Mouse (Mus musculus): ENCODE data around the gene 4933428G20Rik. TPM values are rescaled to one million over a fixed set of nuclear protein-coding genes. Genes with fewer than 3 reads are reported as not detected.

Gene 4933428G20Rik
- polyA plus RNA-seq (2015; fragmentation: Nextera tagmentation; extraction: Ambion mirVana) = 0.85 and 0.87 TPM in 2 replicates

- peaks cover 7% of the 10 kb centered on the region for H3K36me3 ChIP-seq (ENCODE audit: control insufficient read depth, insufficient read depth, low read length)
- H3K27me3 ChIP-seq (replicated peaks; ENCODE audit: control insufficient read depth, insufficient read depth, low read length) = peaks cover 22% of the 10 kb centered on the region
- no peak within 1 kb of the TSS for H3K27ac ChIP-seq (ENCODE audit: low read depth, low read length)
- peak within 1 kb of the TSS; percentile 55 for H3K4me2 ChIP-seq (ENCODE audit: low read length)
- peaks cover 7% of the 10 kb centered on the region for H3K4me1 ChIP-seq (ENCODE audit: control insufficient read depth, insufficient read depth, low read depth, low read length)
- peak within 1 kb of the TSS; percentile 32 for H3K4me3 ChIP-seq (ENCODE audit: low read length)
- peak within 1 kb of the TSS; percentile 55 for H3K9ac ChIP-seq (ENCODE audit: low read depth, low read length)
- no peaks in the 10 kb centered on the region for H3K9me3 ChIP-seq (ENCODE audit: control insufficient read depth, low read length)
- peak; percentile 27; the same call in 1 of the 2 replicates for ATAC-seq
- 19% methylated on average over 72 of the region's 88 CpGs for WGBS
These were observed at the start of gene 4933428G20Rik for GRCm38 (mm10) chr11:97499865-97500719. Gene 4933428G20Rik, minus strand, starts transcription at chr11:97500340.

GRCm38 (mm10) chr11:97548757-97549156 is 48.6 kb upstream of the 4933428G20Rik start:
- no peak for ATAC-seq
- WGBS = 61% methylated on average over 8 of the region's 8 CpGs
- peaks cover 18% of the 10 kb centered on the region; the same call in 1 of the 2 replicates for H3K27me3 ChIP-seq (replicated peaks; ENCODE audit: control insufficient read depth, insufficient read depth, low read length)
- no peaks in the 10 kb centered on the region for H3K9me3 ChIP-seq (ENCODE audit: control insufficient read depth, low read length)
- no peaks in the 10 kb centered on the region for H3K36me3 ChIP-seq (ENCODE audit: control insufficient read depth, insufficient read depth, low read length)
- H3K4me2 ChIP-seq (ENCODE audit: low read length) = no peak overlapping the region
- H3K4me3 ChIP-seq (ENCODE audit: low read length) = no peak overlapping the region
- H3K27ac ChIP-seq (ENCODE audit: low read depth, low read length) = no peak overlapping the region
- no peak overlapping the region for H3K9ac ChIP-seq (ENCODE audit: low read depth, low read length)
- peaks cover 29% of the 10 kb centered on the region for H3K4me1 ChIP-seq (ENCODE audit: control insufficient read depth, insufficient read depth, low read depth, low read length)

GRCm38 (mm10) chr11:97547957-97548706 is 48.0 kb upstream of the 4933428G20Rik start:
- H3K4me1 ChIP-seq (ENCODE audit: control insufficient read depth, insufficient read depth, low read depth, low read length) = peaks cover 35% of the 10 kb centered on the region
- H3K36me3 ChIP-seq (ENCODE audit: control insufficient read depth, insufficient read depth, low read length) = no peaks in the 10 kb centered on the region
- 74% methylated on average over 12 of the region's 12 CpGs for WGBS
- no peak overlapping the region for H3K9ac ChIP-seq (ENCODE audit: low read depth, low read length)
- H3K27ac ChIP-seq (ENCODE audit: low read depth, low read length) = no peak overlapping the region
- H3K9me3 ChIP-seq (ENCODE audit: control insufficient read depth, low read length) = no peaks in the 10 kb centered on the region
- H3K27me3 ChIP-seq (replicated peaks; ENCODE audit: control insufficient read depth, insufficient read depth, low read length) = peaks cover 18% of the 10 kb centered on the region; the same call in 1 of the 2 replicates
- no peak overlapping the region for H3K4me2 ChIP-seq (ENCODE audit: low read length)
- no peak for ATAC-seq
- no peak overlapping the region for H3K4me3 ChIP-seq (ENCODE audit: low read length)

GRCm38 (mm10) chr11:97546804-97547411 is 46.8 kb upstream of the 4933428G20Rik start:
- Histone ChIP-seq H3K36me3 (ENCODE audit: control insufficient read depth, insufficient read depth, low read length) (no peaks in the 10 kb centered on the region), H3K9ac (ENCODE audit: low read depth, low read length) (peak overlapping the region; percentile 74), H3K9me3 (ENCODE audit: control insufficient read depth, low read length) (no peaks in the 10 kb centered on the region), H3K4me1 (ENCODE audit: control insufficient read depth, insufficient read depth, low read depth, low read length) (peaks cover 34% of the 10 kb centered on the region), H3K4me3 (ENCODE audit: low read length) (peak overlapping the region; percentile 55), H3K27me3 (replicated peaks; ENCODE audit: control insufficient read depth, insufficient read depth, low read length) (peaks cover 17% of the 10 kb centered on the region; the same call in 1 of the 2 replicates), H3K4me2 (ENCODE audit: low read length) (peak overlapping the region; percentile 98), H3K27ac (ENCODE audit: low read depth, low read length) (peak overlapping the region; percentile 19; the same call in 1 of the 2 replicates)
- ATAC-seq = peak; percentile 32; the same call in 1 of the 2 replicates
- 0% methylated on average over 29 of the region's 73 CpGs for WGBS

- no peak for ATAC-seq
- no peak overlapping the region for H3K27ac ChIP-seq (ENCODE audit: low read depth, low read length)
- peaks cover 33% of the 10 kb centered on the region for H3K4me1 ChIP-seq (ENCODE audit: control insufficient read depth, insufficient read depth, low read depth, low read length)
These were observed 45.8 kb upstream of the 4933428G20Rik start for GRCm38 (mm10) chr11:97545808-97546560.

GRCm38 (mm10) chr11:97543883-97544282 is 43.7 kb upstream of the 4933428G20Rik start:
- H3K36me3 ChIP-seq (ENCODE audit: control insufficient read depth, insufficient read depth, low read length) = no peaks in the 10 kb centered on the region
- no peaks in the 10 kb centered on the region for H3K9me3 ChIP-seq (ENCODE audit: control insufficient read depth, low read length)
- no peak overlapping the region for H3K27ac ChIP-seq (ENCODE audit: low read depth, low read length)
- H3K9ac ChIP-seq (ENCODE audit: low read depth, low read length) = no peak overlapping the region
- H3K4me2 ChIP-seq (ENCODE audit: low read length) = no peak overlapping the region
- no peak for ATAC-seq
- H3K4me3 ChIP-seq (ENCODE audit: low read length) = no peak overlapping the region
- 72% methylated on average over 9 of the region's 9 CpGs for WGBS
- peaks cover 5% of the 10 kb centered on the region; the same call in 1 of the 2 replicates for H3K27me3 ChIP-seq (replicated peaks; ENCODE audit: control insufficient read depth, insufficient read depth, low read length)
- peaks cover 43% of the 10 kb centered on the region for H3K4me1 ChIP-seq (ENCODE audit: control insufficient read depth, insufficient read depth, low read depth, low read length)

More at GRCm38 (mm10) chr11:97545808-97546560, 45.8 kb upstream of the 4933428G20Rik start:
- Histone ChIP-seq H3K4me3 (ENCODE audit: low read length) (peak overlapping the region; percentile 55), H3K4me2 (ENCODE audit: low read length) (peak overlapping the region; percentile 98), H3K27me3 (replicated peaks; ENCODE audit: control insufficient read depth, insufficient read depth, low read length) (peaks cover 16% of the 10 kb centered on the region; the same call in 1 of the 2 replicates), H3K36me3 (ENCODE audit: control insufficient read depth, insufficient read depth, low read length) (no peaks in the 10 kb centered on the region), H3K9ac (ENCODE audit: low read depth, low read length) (peak overlapping the region; percentile 74), H3K9me3 (ENCODE audit: control insufficient read depth, low read length) (no peaks in the 10 kb centered on the region)
- 9% methylated on average over 26 of the region's 26 CpGs for WGBS

- no peak overlapping the region for H3K4me2 ChIP-seq (ENCODE audit: low read length)
- 32% methylated on average over 12 of the region's 12 CpGs for WGBS
- peak; percentile 67 for ATAC-seq
- no peaks in the 10 kb centered on the region for H3K9me3 ChIP-seq (ENCODE audit: control insufficient read depth, low read length)
- no peaks in the 10 kb centered on the region for H3K36me3 ChIP-seq (ENCODE audit: control insufficient read depth, insufficient read depth, low read length)
- H3K9ac ChIP-seq (ENCODE audit: low read depth, low read length) = no peak overlapping the region
- peaks cover 43% of the 10 kb centered on the region for H3K4me1 ChIP-seq (ENCODE audit: control insufficient read depth, insufficient read depth, low read depth, low read length)
- no peak overlapping the region for H3K4me3 ChIP-seq (ENCODE audit: low read length)
- H3K27me3 ChIP-seq (replicated peaks; ENCODE audit: control insufficient read depth, insufficient read depth, low read length) = peaks cover 2% of the 10 kb centered on the region; the same call in 1 of the 2 replicates
- 0 out of 2 replicates have a peak overlapping the region, but pooled peaks have one; percentile 37 for H3K27ac ChIP-seq (ENCODE audit: low read depth, low read length)
These were observed 43.1 kb upstream of the 4933428G20Rik start for GRCm38 (mm10) chr11:97543181-97543733.

Measured in hindbrain, embryonic 16.5 days (tissue).